Mouse (Mus musculus) forebrain, embryonic 12.5 days (tissue): ENCODE data around the gene Glipr2. TPM values are rescaled to one million over a fixed set of nuclear protein-coding genes. Genes with fewer than 3 reads are reported as not detected.

Experiments
- ATAC-seq: fragments of 200-750 bp; cut with Nextera tagmentation; 2 replicates; pipeline ENCODE4 v1.8.0; 2017; ENCODE audit warnings: moderate TSS enrichment; ENCODE audit not compliant: low FRiP score
- H3K27ac ChIP-seq: fragments of 300-500 bp; sonication (generic); 2 replicates; pipeline ENCODE4 v1.5.1; 2016; ENCODE audit warnings: mild to moderate bottlenecking
- H3K27me3 ChIP-seq: fragments of 300-500 bp; sonication (generic); 2 replicates; pipeline ENCODE4 v1.6.1; 2016; ENCODE audit warnings: mild to moderate bottlenecking
- H3K36me3 ChIP-seq: fragments of 300-500 bp; sonication (generic); replicated peaks from 2 replicates; pipeline ENCODE4 v1.6.1; 2016; ENCODE audit warnings: mild to moderate bottlenecking
- H3K4me1 ChIP-seq: fragments of 300-500 bp; sonication (generic); 2 replicates; pipeline ENCODE4 v1.6.1; 2016
- H3K4me2 ChIP-seq: fragments of 300-500 bp; sonication (generic); 2 replicates; pipeline ENCODE4 v1.6.1; 2016; ENCODE audit warnings: mild to moderate bottlenecking, moderate library complexity
- H3K4me3 ChIP-seq: fragments of 300-500 bp; sonication (generic); replicated peaks from 2 replicates; pipeline ENCODE4 v1.5.1; 2016; ENCODE audit warnings: mild to moderate bottlenecking
- H3K9ac ChIP-seq: fragments of 300-500 bp; sonication (generic); 2 replicates; pipeline ENCODE4 v1.6.1; 2016; ENCODE audit warnings: mild to moderate bottlenecking
- H3K9me3 ChIP-seq: fragments of 300-500 bp; sonication (generic); 2 replicates; pipeline ENCODE4 v1.6.1; 2016
- WGBS: fragments of 180-500 bp; shearing (Covaris S2); methylation state at CpG from one replicate; pipeline ENCODE4 v1.1.7; 2016; 5-methylcytosine and 5-hydroxymethylcytosine counted together
- polyA plus RNA-seq: library from polyadenylated mRNA; unstranded; fragments of >200 nt; fragmentation: Nextera tagmentation; extraction: Ambion mirVana; gene quantifications from 2 replicates; pipeline ENCODE4 v1.2.1, GENCODE M21; 2016

Glipr2 gene
- polyA plus RNA-seq, result 56.9 and 61.7 TPM in 2 replicates

GRCm38 (mm10) chr4:43957292-43957845, at the start of gene Glipr2:
TSS of gene Glipr2 (plus strand) at chr4:43957401.
- Histone ChIP-seq H3K9ac (peak within 1 kb of the TSS; percentile 77), H3K36me3 (no peaks in the 10 kb centered on the region), H3K4me1 (peaks cover 18% of the 10 kb centered on the region), H3K4me2 (peak within 1 kb of the TSS; percentile 83), H3K4me3 (peak within 1 kb of the TSS; percentile 70), H3K9me3 (no peaks in the 10 kb centered on the region), H3K27me3 (peaks cover 27% of the 10 kb centered on the region), H3K27ac (peak within 1 kb of the TSS; percentile 82)
- under 1% methylated on average over 45 of the region's 45 CpGs for WGBS
- peak; percentile 90 for ATAC-seq

- Histone ChIP-seq H3K4me2 (no peak overlapping the region), H3K27ac (no peak overlapping the region), H3K9me3 (no peaks in the 10 kb centered on the region), H3K27me3 (no peaks in the 10 kb centered on the region), H3K4me1 (no peaks in the 10 kb centered on the region), H3K36me3 (peaks cover 18% of the 10 kb centered on the region), H3K9ac (no peak overlapping the region), H3K4me3 (no peak overlapping the region)
- no peak for ATAC-seq
- WGBS, result 95% methylated on average over 5 of the region's 5 CpGs
These were observed 39.0 kb upstream of the Glipr2 start for GRCm38 (mm10) chr4:43918221-43918620.

- Histone ChIP-seq H3K27ac (no peak overlapping the region), H3K27me3 (no peaks in the 10 kb centered on the region), H3K9ac (no peak overlapping the region), H3K4me2 (no peak overlapping the region), H3K36me3 (peaks cover 36% of the 10 kb centered on the region), H3K9me3 (no peaks in the 10 kb centered on the region), H3K4me3 (no peak overlapping the region), H3K4me1 (no peaks in the 10 kb centered on the region)
- WGBS, result 93% methylated on average over 1 of the region's 1 CpGs
- no peak for ATAC-seq
These were observed 36.6 kb upstream of the Glipr2 start for GRCm38 (mm10) chr4:43920602-43921001.

DNA sequence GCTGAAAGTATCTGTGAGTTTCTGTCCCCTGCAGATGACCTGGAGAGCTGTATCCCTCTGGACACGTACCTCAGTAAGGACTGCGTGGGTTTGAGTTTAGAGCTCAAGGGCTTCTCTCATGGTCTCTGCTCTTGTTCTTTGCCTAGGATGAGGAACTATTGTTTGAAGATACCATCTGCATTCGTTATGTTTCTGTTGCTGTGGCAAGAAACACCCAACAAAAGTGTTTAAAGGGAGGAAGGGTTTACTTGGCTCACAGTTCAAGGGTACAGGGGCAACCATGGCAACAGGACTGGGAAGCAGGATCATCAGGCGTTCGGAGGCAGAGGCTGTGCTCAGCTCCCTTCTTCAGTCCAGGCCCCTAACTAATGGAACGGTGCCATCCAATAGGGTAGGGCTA, 32.1 kb upstream of the Glipr2 start:
- ATAC-seq, result no peak
- H3K27ac ChIP-seq, result no peak overlapping the region
- no peak overlapping the region for H3K4me2 ChIP-seq
- no peak overlapping the region for H3K4me3 ChIP-seq
- no peak overlapping the region for H3K9ac ChIP-seq
- 86% methylated on average over 6 of the region's 6 CpGs for WGBS
- H3K9me3 ChIP-seq, result no peaks in the 10 kb centered on the region
- no peaks in the 10 kb centered on the region for H3K27me3 ChIP-seq
- H3K4me1 ChIP-seq, result no peaks in the 10 kb centered on the region
- H3K36me3 ChIP-seq, result peaks cover 57% of the 10 kb centered on the region

- Histone ChIP-seq H3K4me1 (no peaks in the 10 kb centered on the region), H3K9ac (no peak overlapping the region), H3K4me3 (no peak overlapping the region), H3K4me2 (no peak overlapping the region), H3K27me3 (no peaks in the 10 kb centered on the region), H3K27ac (no peak overlapping the region), H3K9me3 (no peaks in the 10 kb centered on the region), H3K36me3 (peaks cover 63% of the 10 kb centered on the region)
- ATAC-seq, result peak; percentile 51; the same call in 1 of the 2 replicates
- 12% methylated on average over 3 of the region's 3 CpGs for WGBS
These were observed 31.4 kb upstream of the Glipr2 start for GRCm38 (mm10) chr4:43925779-43926178.

GRCm38 (mm10) chr4:43927826-43928225, 29.4 kb upstream of the Glipr2 start:
- no peak overlapping the region for H3K4me2 ChIP-seq
- no peaks in the 10 kb centered on the region for H3K27me3 ChIP-seq
- no peaks in the 10 kb centered on the region for H3K4me1 ChIP-seq
- ATAC-seq, result no peak
- H3K4me3 ChIP-seq, result no peak overlapping the region
- H3K9ac ChIP-seq, result no peak overlapping the region
- no peaks in the 10 kb centered on the region for H3K9me3 ChIP-seq
- H3K27ac ChIP-seq, result no peak overlapping the region
- WGBS, result 90% methylated on average over 3 of the region's 3 CpGs
- peaks cover 78% of the 10 kb centered on the region for H3K36me3 ChIP-seq

DNA sequence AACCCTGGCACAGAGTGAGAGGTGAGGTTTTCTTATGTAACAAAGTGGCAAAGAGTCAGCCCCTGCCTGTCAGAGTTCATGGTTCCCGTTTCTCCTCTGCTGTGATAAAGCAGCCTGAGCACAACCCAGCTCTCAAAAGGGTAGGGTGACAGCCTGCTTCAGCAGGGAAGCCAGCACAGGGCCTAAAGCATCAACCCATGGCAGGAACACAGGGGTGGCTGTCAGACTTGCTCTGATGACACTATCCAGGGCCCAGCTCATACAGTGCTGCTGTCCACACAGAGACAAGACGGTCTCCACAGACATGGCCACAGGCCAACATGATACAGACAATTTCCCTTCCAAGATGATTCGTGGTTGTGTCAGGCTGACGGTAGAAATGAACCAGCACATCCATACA, 25.3 kb upstream of the Glipr2 start:
- 95% methylated on average over 4 of the region's 4 CpGs for WGBS
- no peak for ATAC-seq
- Histone ChIP-seq H3K4me3 (no peak overlapping the region), H3K9ac (no peak overlapping the region), H3K9me3 (no peaks in the 10 kb centered on the region), H3K4me1 (no peaks in the 10 kb centered on the region), H3K4me2 (no peak overlapping the region), H3K27ac (no peak overlapping the region), H3K27me3 (no peaks in the 10 kb centered on the region), H3K36me3 (peaks cover 74% of the 10 kb centered on the region)

DNA sequence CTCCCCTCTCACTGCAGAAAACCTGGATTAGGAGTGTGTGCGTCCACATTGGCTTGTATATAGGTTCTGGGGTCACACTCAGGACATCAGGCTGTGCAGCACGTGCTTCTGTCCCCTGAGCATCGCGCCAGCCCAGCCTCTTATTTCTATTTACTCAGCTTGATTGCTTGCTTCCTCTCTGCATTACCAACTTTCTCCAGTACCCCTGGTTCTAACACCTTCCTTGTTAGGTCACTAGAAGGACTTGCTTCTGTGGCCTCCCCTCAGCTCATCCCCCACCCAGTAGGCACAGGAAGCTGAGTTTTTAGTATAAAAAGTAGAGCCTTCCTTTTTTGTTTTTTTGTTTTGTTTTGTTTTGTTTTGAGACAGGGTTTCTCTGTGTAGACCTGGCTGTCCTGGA, 21.0 kb upstream of the Glipr2 start:
- WGBS, result 98% methylated on average over 4 of the region's 4 CpGs
- Histone ChIP-seq H3K4me3 (no peak overlapping the region), H3K9ac (no peak overlapping the region), H3K4me1 (no peaks in the 10 kb centered on the region), H3K27ac (no peak overlapping the region), H3K4me2 (no peak overlapping the region), H3K27me3 (no peaks in the 10 kb centered on the region), H3K9me3 (no peaks in the 10 kb centered on the region), H3K36me3 (peaks cover 55% of the 10 kb centered on the region)
- ATAC-seq, result no peak

GRCm38 (mm10) chr4:43936749-43937674, 20.2 kb upstream of the Glipr2 start:
- Histone ChIP-seq H3K9me3 (no peaks in the 10 kb centered on the region), H3K9ac (no peak overlapping the region), H3K27me3 (no peaks in the 10 kb centered on the region), H3K4me3 (no peak overlapping the region), H3K4me1 (no peaks in the 10 kb centered on the region), H3K27ac (no peak overlapping the region), H3K4me2 (no peak overlapping the region), H3K36me3 (peaks cover 54% of the 10 kb centered on the region)
- WGBS, result 84% methylated on average over 14 of the region's 14 CpGs
- ATAC-seq, result no peak

- Histone ChIP-seq H3K27ac (no peak overlapping the region), H3K4me3 (no peak overlapping the region), H3K9me3 (no peaks in the 10 kb centered on the region), H3K27me3 (no peaks in the 10 kb centered on the region), H3K4me1 (no peaks in the 10 kb centered on the region), H3K9ac (no peak overlapping the region), H3K4me2 (no peak overlapping the region), H3K36me3 (peaks cover 45% of the 10 kb centered on the region)
- ATAC-seq, result no peak
- 89% methylated on average over 5 of the region's 5 CpGs for WGBS
These were observed 15.9 kb upstream of the Glipr2 start for GRCm38 (mm10) chr4:43941315-43941714.

GRCm38 (mm10) chr4:43942421-43942820, 14.8 kb upstream of the Glipr2 start:
- H3K9me3 ChIP-seq, result no peaks in the 10 kb centered on the region
- H3K4me2 ChIP-seq, result no peak overlapping the region
- no peak overlapping the region for H3K9ac ChIP-seq
- H3K27ac ChIP-seq, result no peak overlapping the region
- no peak overlapping the region for H3K4me3 ChIP-seq
- 82% methylated on average over 8 of the region's 8 CpGs for WGBS
- no peaks in the 10 kb centered on the region for H3K27me3 ChIP-seq
- H3K4me1 ChIP-seq, result no peaks in the 10 kb centered on the region
- H3K36me3 ChIP-seq, result peaks cover 45% of the 10 kb centered on the region
- ATAC-seq, result no peak

DNA sequence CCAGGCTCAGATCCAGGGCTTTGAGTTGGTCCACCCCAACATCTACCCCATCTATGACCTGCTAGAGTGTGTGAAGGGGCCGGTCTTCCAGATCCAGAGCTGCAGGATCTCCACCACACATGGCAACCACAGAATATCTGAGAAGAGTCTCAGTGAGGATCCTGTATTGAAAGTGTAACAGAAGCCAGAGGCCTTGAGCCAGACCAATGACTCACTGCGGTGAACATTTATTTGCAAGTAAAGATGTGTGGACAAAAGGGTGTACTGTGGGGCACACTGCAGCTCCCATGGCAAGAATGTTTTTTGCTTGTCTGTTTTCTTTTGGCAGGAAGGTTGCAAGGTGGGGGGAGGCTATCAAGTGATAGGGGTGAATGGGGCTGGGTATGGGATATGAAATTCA, 9.6 kb upstream of the Glipr2 start:
- H3K36me3 ChIP-seq, result peaks cover 12% of the 10 kb centered on the region
- no peak for ATAC-seq
- WGBS, result 98% methylated on average over 2 of the region's 2 CpGs
- no peak overlapping the region for H3K27ac ChIP-seq
- H3K4me1 ChIP-seq, result no peaks in the 10 kb centered on the region
- no peaks in the 10 kb centered on the region for H3K27me3 ChIP-seq
- H3K9me3 ChIP-seq, result no peaks in the 10 kb centered on the region
- no peak overlapping the region for H3K9ac ChIP-seq
- no peak overlapping the region for H3K4me2 ChIP-seq
- H3K4me3 ChIP-seq, result no peak overlapping the region
